Mouse (Mus musculus): ENCODE measurements around the gene Apba2.

GRCm38 (mm10) chr7:64521695-64522408 lies 20.3 kb downstream of the Apba2 start:
- TF ChIP-seq CTCF (IDR thresholded peaks at IDR 0.05; ENCODE audit: insufficient read depth, low read depth, low read length): no peak
- TF ChIP-seq POLR2A (IDR thresholded peaks at IDR 0.05; ENCODE audit: insufficient read depth, low read depth, low read length): no peak

All from olfactory bulb, adult 2 months (tissue).